Comparison of ENCODE assay signal across 15 mouse cellular contexts in genomic region chr19:5414534-5414957, GRCm38 (mm10). TPM values are rescaled to one million over a fixed set of nuclear protein-coding genes. Genes with fewer than 3 reads are reported as not detected.
DNase-seq lines count a peak whose midpoint lies in the region; ATAC-seq lines count a peak whose summit lies in the region.
"Had no signal": no experiment of that assay in that cellular context is flagged by ENCODE, and none has a peak within 500 bp of the region (broad histone marks: within the 10 kb centered on the region; RNA-seq: fewer than 3 reads in every experiment).

No protein-coding gene starts in this region.

- no peak overlapping the region for H3K4me3 ChIP-seq in kidney, embryonic 16.5 days (ENCODE audit: low read length)
- H3K4me3 ChIP-seq in forebrain, embryonic 12.5 days (replicated peaks): no peak overlapping the region
- H3K4me3 ChIP-seq: lung, embryonic 15.5 days had no signal

- no peaks in the 10 kb centered on the region for H3K9me3 ChIP-seq in kidney, embryonic 16.5 days (ENCODE audit: low read length)
- H3K9me3 ChIP-seq in forebrain, embryonic 12.5 days: no peaks in the 10 kb centered on the region
- H3K9me3 ChIP-seq: lung, embryonic 15.5 days had no signal

- H3K4me2 ChIP-seq in kidney, embryonic 16.5 days (replicated peaks; ENCODE audit: low read depth, low read length): no peak overlapping the region
- no peak overlapping the region for H3K4me2 ChIP-seq in forebrain, embryonic 12.5 days
- H3K4me2 ChIP-seq: hindbrain, embryonic 14.5 days; lung, embryonic 15.5 days had no signal

- H3K27ac ChIP-seq in kidney, embryonic 16.5 days (ENCODE audit: low read length): no peak overlapping the region
- H3K27ac ChIP-seq in forebrain, embryonic 12.5 days: no peak overlapping the region
- H3K27ac ChIP-seq: hindbrain, embryonic 14.5 days; lung, embryonic 15.5 days had no signal

- no peak for ATAC-seq in kidney, embryonic 16.5 days (ENCODE audit: low FRiP score, low TSS enrichment)
- ATAC-seq in forebrain, embryonic 12.5 days (ENCODE audit: low FRiP score): no peak

- no peaks in the 10 kb centered on the region for H3K4me1 ChIP-seq in kidney, embryonic 16.5 days (ENCODE audit: insufficient read depth, low read length)
- no peaks in the 10 kb centered on the region for H3K4me1 ChIP-seq in forebrain, embryonic 12.5 days
- H3K4me1 ChIP-seq: lung, embryonic 15.5 days had no signal

- intact Hi-C loops in gastrocnemius, postnatal 36 days (cut with DNase I): no loop called here
- intact Hi-C loops in heart, postnatal 25 days (cut with DNase I): no loop called here

- H3K36me3 ChIP-seq in kidney, embryonic 16.5 days (ENCODE audit: insufficient read depth, low read length): 0 out of 2 replicates have a peak, but pooled peaks cover 2% of the 10 kb centered on the region
- 0 out of 2 replicates have a peak, but pooled peaks cover 5% of the 10 kb centered on the region for H3K36me3 ChIP-seq in forebrain, embryonic 12.5 days (replicated peaks)

- DNase-seq in gastrocnemius, adult 18-20 months (ENCODE audit: low spot score): peak; percentile 80
- DNase-seq in gastrocnemius, postnatal 36 days: no peak
- peak; percentile 43 to 73 for DNase-seq in kidney, postnatal 25 days
- peak; percentile 58 for DNase-seq in adipocyte (ENCODE audit: low spot score)
- DNase-seq in heart, postnatal 25 days (ENCODE audit: low spot score): peak; percentile 53
- no peak for DNase-seq in right cerebral cortex, postnatal 14 days
- DNase-seq: cerebellum, postnatal 14 days; left cerebral cortex, postnatal 4 days; thymus, adult 18-20 months had no signal

- 60% methylated on average over 2 of the region's 2 CpGs for WGBS in kidney, embryonic 16.5 days
- WGBS in forebrain, embryonic 12.5 days: 59% methylated on average over 2 of the region's 2 CpGs

- no peak overlapping the region for H3K9ac ChIP-seq in kidney, embryonic 16.5 days (replicated peaks; ENCODE audit: low read length)
- no peak overlapping the region for H3K9ac ChIP-seq in forebrain, embryonic 12.5 days
- H3K9ac ChIP-seq: hindbrain, embryonic 14.5 days; lung, embryonic 15.5 days had no signal

- H3K27me3 ChIP-seq in kidney, embryonic 16.5 days (ENCODE audit: insufficient read depth, low read length): no peaks in the 10 kb centered on the region
- no peaks in the 10 kb centered on the region for H3K27me3 ChIP-seq in forebrain, embryonic 12.5 days
- H3K27me3 ChIP-seq: lung, embryonic 15.5 days had no signal

RNA-seq across cellular contexts. Expression of gene Drap1, which starts 10.2 kb away (rescaled TPM):
- 100 to 1,000 TPM; 587 to 651 TPM for total RNA-seq in gastrocnemius, adult 18-20 months (2021)
- 100 to 1,000 TPM; 531 to 582 TPM for total RNA-seq in gastrocnemius, postnatal 36 days (2021)
- 226 and 236 TPM in 2 replicates for polyA plus RNA-seq in kidney, embryonic 16.5 days (2015; fragmentation: Nextera tagmentation; extraction: Ambion mirVana)
- 100 to 1,000 TPM; 289 to 292 TPM for total RNA-seq in heart, postnatal 25 days (2021)
- 257 and 260 TPM in 2 replicates for polyA plus RNA-seq in forebrain, embryonic 12.5 days (2016; fragmentation: Nextera tagmentation; extraction: Ambion mirVana)

RNA-seq across cellular contexts. Expression of gene AI837181, which starts 10.4 kb away (rescaled TPM):
- total RNA-seq in gastrocnemius, adult 18-20 months (2021): 10 to 100 TPM; 32.9 to 36.2 TPM
- total RNA-seq in gastrocnemius, postnatal 36 days (2021): 10 to 100 TPM; 32.7 to 33.6 TPM
- polyA plus RNA-seq in kidney, embryonic 16.5 days (2015; fragmentation: Nextera tagmentation; extraction: Ambion mirVana): 24.0 and 50.8 TPM in 2 replicates
- 10 to 100 TPM; 34.9 to 36.2 TPM for total RNA-seq in heart, postnatal 25 days (2021)
- 48.3 and 50.8 TPM in 2 replicates for polyA plus RNA-seq in forebrain, embryonic 12.5 days (2016; fragmentation: Nextera tagmentation; extraction: Ambion mirVana)

RNA-seq across cellular contexts. Expression of gene Tsga10ip, which starts 12.2 kb away (rescaled TPM):
- total RNA-seq in gastrocnemius, adult 18-20 months (2021): 1 to 10 TPM; 1.2 to 1.3 TPM
- under 1 TPM; 0.52 to 0.64 TPM for total RNA-seq in gastrocnemius, postnatal 36 days (2021)
- 0.41 TPM in 1 of 2 replicates, not detected in the other for polyA plus RNA-seq in kidney, embryonic 16.5 days (2015; fragmentation: Nextera tagmentation; extraction: Ambion mirVana)
- under 1 TPM; 0.28 to 0.88 TPM for total RNA-seq in heart, postnatal 25 days (2021)
- not detected in 2 replicates for polyA plus RNA-seq in forebrain, embryonic 12.5 days (2016; fragmentation: Nextera tagmentation; extraction: Ambion mirVana)
- total RNA-seq: left cerebral cortex, postnatal 4 days; monocyte, adult 5-6 weeks had no signal
- polyA plus RNA-seq: hindbrain, embryonic 14.5 days had no signal

RNA-seq across cellular contexts. Expression of gene Sart1, which starts 26.0 kb away (rescaled TPM):
- total RNA-seq in gastrocnemius, adult 18-20 months (2021): 10 to 100 TPM; 36.5 to 38.8 TPM
- 10 to 100 TPM; 34.3 to 38.0 TPM for total RNA-seq in gastrocnemius, postnatal 36 days (2021)
- 75.3 and 92.2 TPM in 2 replicates for polyA plus RNA-seq in kidney, embryonic 16.5 days (2015; fragmentation: Nextera tagmentation; extraction: Ambion mirVana)
- 10 to 100 TPM; 45.3 to 58.7 TPM for total RNA-seq in heart, postnatal 25 days (2021)
- 113 and 125 TPM in 2 replicates for polyA plus RNA-seq in forebrain, embryonic 12.5 days (2016; fragmentation: Nextera tagmentation; extraction: Ambion mirVana)

RNA-seq across cellular contexts. Expression of gene Fosl1, which starts 32.8 kb away (rescaled TPM):
- under 1 TPM; 0.17 to 0.34 TPM for total RNA-seq in gastrocnemius, adult 18-20 months (2021)
- total RNA-seq in gastrocnemius, postnatal 36 days (2021): not detected
- polyA plus RNA-seq in kidney, embryonic 16.5 days (2015; fragmentation: Nextera tagmentation; extraction: Ambion mirVana): 0.54 TPM in 1 of 2 replicates, not detected in the other
- not detected for total RNA-seq in heart, postnatal 25 days (2021)
- not detected in 2 replicates for polyA plus RNA-seq in forebrain, embryonic 12.5 days (2016; fragmentation: Nextera tagmentation; extraction: Ambion mirVana)
- total RNA-seq: left cerebral cortex, postnatal 4 days had no signal
- polyA plus RNA-seq: embryonic facial prominence, embryonic 14.5 days; hindbrain, embryonic 14.5 days; lung, embryonic 15.5 days had no signal

Comparison
In these comparisons a context has a peak if more than half of its experiments do, and no peak if none do; other contexts are left out.
1. DNase-seq: peak in gastrocnemius, adult 18-20 months (single experiment), kidney, postnatal 25 days (2 of 2), adipocyte (single experiment) and heart, postnatal 25 days (single experiment); none in gastrocnemius, postnatal 36 days (0 of 2) and right cerebral cortex, postnatal 14 days (single experiment).